Mouse (Mus musculus): Measurements from ENCODE around the gene Gm3512.
A peak's percentile ranks its signal among the peaks of the same experiment; 100 is the strongest.
"Not testable (repeated sequence)": the region's sequence is repeated elsewhere in the genome, so short reads cannot be mapped to it uniquely, and the experiment has no call there.

Gm3512 gene

DNA sequence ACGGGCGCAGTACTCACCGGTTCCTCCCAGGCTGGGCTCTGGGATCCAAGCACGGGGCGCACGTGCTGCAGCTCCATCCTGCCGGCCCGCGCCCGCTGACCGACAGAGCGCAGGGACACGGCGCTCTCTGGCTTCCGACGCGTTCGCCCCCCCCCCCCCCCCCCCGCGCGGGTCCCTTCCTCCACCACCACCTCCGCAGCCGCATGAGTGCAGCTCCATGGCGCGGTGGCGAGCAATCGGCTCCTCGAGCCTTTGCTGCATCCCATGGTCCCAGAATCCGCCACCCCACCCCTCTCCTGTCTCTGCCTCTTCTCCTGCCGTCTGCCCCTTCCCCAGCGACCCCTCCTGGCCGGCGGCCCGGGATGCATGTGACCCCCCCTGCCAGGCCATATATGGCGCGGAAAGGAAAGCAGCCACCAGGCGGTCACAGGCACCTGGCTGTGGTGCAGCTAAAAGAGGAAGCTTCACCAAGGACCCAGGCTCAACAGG lies at the start of gene Gm3512:
Gene Gm3512 (minus strand): TSS at position 51 of the 489 bp plus-strand sequence.
- DNase-seq (ENCODE audit: inconsistent age in 2 of 2, low spot score in 1 of 2), result peak; percentile 5 to 32

DNA sequence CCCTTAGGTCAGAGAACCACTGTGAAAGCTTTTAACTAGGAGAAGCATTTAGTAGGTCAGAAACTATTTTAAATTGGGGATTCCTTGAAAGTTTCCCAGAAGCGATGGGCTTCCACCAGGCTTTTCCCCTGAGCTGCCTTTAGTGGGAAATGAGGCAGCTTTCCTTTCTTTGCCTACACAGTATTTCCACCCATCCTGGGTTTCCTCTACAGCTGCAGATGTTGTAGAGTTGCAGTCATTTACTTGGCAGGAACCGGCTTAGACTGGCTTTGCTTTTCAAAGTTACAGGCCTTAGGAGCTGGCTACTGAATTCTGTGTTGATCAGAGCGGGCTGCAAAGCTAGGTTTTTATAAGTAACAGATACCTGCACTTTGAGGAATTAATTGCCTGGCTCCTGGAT lies 25.7 kb upstream of the Gm3512 start:
- DNase-seq (ENCODE audit: inconsistent age in 2 of 2, low spot score in 1 of 2), result peak in 1 of 2 experiments; percentile 23

DNA sequence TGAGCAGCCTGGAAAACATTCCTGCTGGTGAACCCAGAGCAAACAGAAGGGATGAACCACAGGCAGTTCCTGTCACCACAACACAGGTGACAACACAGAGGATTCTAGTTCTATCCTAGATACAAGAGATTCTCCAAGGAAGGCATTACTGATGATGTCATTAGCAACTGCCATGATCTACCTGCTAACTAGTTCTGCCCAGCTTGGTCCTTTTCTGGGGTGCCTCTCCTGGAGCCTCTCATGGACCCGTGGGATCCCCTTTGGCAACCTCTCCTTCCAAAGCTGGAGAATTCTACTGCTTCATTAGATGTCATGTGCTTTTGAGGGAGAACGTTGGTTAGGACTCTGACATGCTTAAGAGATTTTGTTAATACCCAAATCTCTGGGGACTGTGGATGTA lies 20.1 kb upstream of the Gm3512 start, which contains the start of gene Gm16434:
Gene Gm16434 (minus strand): TSS at position 101 of the 400 bp plus-strand sequence.
- not testable (repeated sequence) for DNase-seq (ENCODE audit: inconsistent age in 2 of 2, low spot score in 1 of 2)

DNA sequence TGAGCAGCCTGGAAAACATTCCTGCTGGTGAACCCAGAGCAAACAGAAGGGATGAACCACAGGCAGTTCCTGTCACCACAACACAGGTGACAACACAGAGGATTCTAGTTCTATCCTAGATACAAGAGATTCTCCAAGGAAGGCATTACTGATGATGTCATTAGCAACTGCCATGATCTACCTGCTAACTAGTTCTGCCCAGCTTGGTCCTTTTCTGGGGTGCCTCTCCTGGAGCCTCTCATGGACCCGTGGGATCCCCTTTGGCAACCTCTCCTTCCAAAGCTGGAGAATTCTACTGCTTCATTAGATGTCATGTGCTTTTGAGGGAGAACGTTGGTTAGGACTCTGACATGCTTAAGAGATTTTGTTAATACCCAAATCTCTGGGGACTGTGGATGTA lies 49.0 kb downstream of the Gm3512 start, which contains the start of gene Gm6676:
Gene Gm6676 (minus strand): TSS at position 101 of the 400 bp plus-strand sequence.
- not testable (repeated sequence) for DNase-seq (ENCODE audit: inconsistent age in 2 of 2, low spot score in 1 of 2)

DNA sequence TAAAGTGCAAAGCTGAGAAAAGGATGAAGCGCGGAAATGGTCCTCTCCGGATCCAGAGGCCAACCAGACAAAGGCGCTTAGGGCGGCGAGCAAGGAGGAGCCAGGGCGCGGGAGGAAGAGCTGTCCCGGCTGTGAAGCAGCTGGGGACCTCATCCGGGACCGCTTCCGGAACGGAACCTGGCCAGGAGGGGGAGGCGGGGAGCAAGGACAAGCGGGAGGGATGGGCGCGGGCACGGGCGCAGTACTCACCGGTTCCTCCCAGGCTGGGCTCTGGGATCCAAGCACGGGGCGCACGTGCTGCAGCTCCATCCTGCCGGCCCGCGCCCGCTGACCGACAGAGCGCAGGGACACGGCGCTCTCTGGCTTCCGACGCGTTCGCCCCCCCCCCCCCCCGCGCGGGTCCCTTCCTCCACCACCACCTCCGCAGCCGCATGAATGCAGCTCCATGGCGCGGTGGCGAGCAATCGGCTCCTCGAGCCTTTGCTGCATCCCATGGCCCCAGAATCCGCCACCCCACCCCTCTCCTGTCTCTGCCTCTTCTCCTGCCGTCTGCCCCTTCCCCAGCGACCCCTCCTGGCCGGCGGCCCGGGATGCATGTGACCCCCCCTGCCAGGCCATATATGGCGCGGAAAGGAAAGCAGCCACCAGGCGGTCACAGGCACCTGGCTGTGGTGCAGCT lies 69.1 kb downstream of the Gm3512 start:
- DNase-seq (ENCODE audit: inconsistent age in 2 of 2, low spot score in 1 of 2), result peak; percentile 2 to 25
